ENCODE assay signal across 9 mouse cellular contexts in genomic region chr7:44867802-44868201, GRCm38 (mm10). TPM values are rescaled to one million over a fixed set of nuclear protein-coding genes. Genes with fewer than 3 reads are reported as not detected.
DNase-seq lines count a peak whose midpoint lies in the region; ATAC-seq and TF ChIP-seq lines count a peak whose summit lies in the region.
"Had no signal": no experiment of that assay in that cellular context is flagged by ENCODE, and none has a peak within 500 bp of the region (broad histone marks: within the 10 kb centered on the region; RNA-seq: fewer than 3 reads in every experiment).

No protein-coding gene starts in this region.

- H3K27ac ChIP-seq in lung, postnatal 0 days (ENCODE audit: low read length), result peak overlapping the region; percentile 100
- H3K27ac ChIP-seq in limb, embryonic 13.5 days, result no peak overlapping the region; the same call in 1 of the 2 replicates
- peak overlapping the region; percentile 100; the same call in 1 of the 2 replicates for H3K27ac ChIP-seq in stomach, embryonic 15.5 days

- no peaks in the 10 kb centered on the region for H3K9me3 ChIP-seq in lung, postnatal 0 days (ENCODE audit: low read length)
- H3K9me3 ChIP-seq in limb, embryonic 13.5 days, result no peaks in the 10 kb centered on the region
- H3K9me3 ChIP-seq in stomach, embryonic 15.5 days, result no peaks in the 10 kb centered on the region

- no peak for ATAC-seq in cerebellum, adult (ENCODE audit: insufficient number of reproducible peaks, low FRiP score, low TSS enrichment)
- no peak for ATAC-seq in lung, postnatal 0 days
- ATAC-seq in limb, embryonic 13.5 days (ENCODE audit: low FRiP score, low read depth), result no peak
- no peak for ATAC-seq in stomach, embryonic 15.5 days (ENCODE audit: insufficient read depth, low FRiP score, low read depth)
- ATAC-seq: inflammation-experienced regulatory T-cells, adult 6 months had no signal

- WGBS in lung, postnatal 0 days, result 38% methylated on average over 9 of the region's 9 CpGs
- WGBS in limb, embryonic 13.5 days, result 57% methylated on average over 9 of the region's 9 CpGs
- WGBS in stomach, embryonic 15.5 days, result 33% methylated on average over 9 of the region's 9 CpGs

- H3K9ac ChIP-seq in lung, postnatal 0 days (replicated peaks; ENCODE audit: low read depth), result peak overlapping the region; percentile 98
- H3K9ac ChIP-seq in limb, embryonic 13.5 days, result peak overlapping the region; percentile 99
- peak overlapping the region; percentile 20; the same call in 1 of the 2 replicates for H3K9ac ChIP-seq in stomach, embryonic 15.5 days

- DNase-seq in cerebellum, adult 9-10 months, result peak; percentile 57
- peak; percentile 16 for DNase-seq in lung, postnatal 0 days (ENCODE audit: low spot score)
- no peak for DNase-seq in lung, adult 18-20 months
- DNase-seq in embryo, embryonic 10.5 days (ENCODE audit: low spot score), result no peak
- no peak for DNase-seq in thymus, postnatal 4 days

- no peak for TF ChIP-seq CTCF in lung, postnatal 0 days (IDR thresholded peaks at IDR 0.05)

- TF ChIP-seq EP300 in lung, postnatal 0 days (IDR thresholded peaks at IDR 0.05), result no peak

- peak overlapping the region; percentile 99 for H3K4me3 ChIP-seq in lung, postnatal 0 days (ENCODE audit: low read depth, low read length)
- peak overlapping the region; percentile 87 for H3K4me3 ChIP-seq in limb, embryonic 13.5 days
- peak overlapping the region; percentile 97 for H3K4me3 ChIP-seq in stomach, embryonic 15.5 days (replicated peaks)

- no peaks in the 10 kb centered on the region for H3K27me3 ChIP-seq in lung, postnatal 0 days (replicated peaks; ENCODE audit: insufficient read depth, low read length)
- H3K27me3 ChIP-seq in limb, embryonic 13.5 days, result no peaks in the 10 kb centered on the region
- no peaks in the 10 kb centered on the region for H3K27me3 ChIP-seq in stomach, embryonic 15.5 days (replicated peaks)

- peaks cover 33% of the 10 kb centered on the region for H3K4me1 ChIP-seq in lung, postnatal 0 days (ENCODE audit: insufficient read depth, low read depth, low read length)
- peaks cover 50% of the 10 kb centered on the region for H3K4me1 ChIP-seq in limb, embryonic 13.5 days
- peaks cover 47% of the 10 kb centered on the region for H3K4me1 ChIP-seq in stomach, embryonic 15.5 days

- peak overlapping the region; percentile 69 for H3K4me2 ChIP-seq in lung, postnatal 0 days (replicated peaks; ENCODE audit: low read depth, low read length)
- peak overlapping the region; percentile 99 for H3K4me2 ChIP-seq in limb, embryonic 13.5 days (replicated peaks)
- H3K4me2 ChIP-seq in stomach, embryonic 15.5 days, result peak overlapping the region; percentile 81

- H3K36me3 ChIP-seq in lung, postnatal 0 days (ENCODE audit: insufficient read depth, low read length), result peaks cover 17% of the 10 kb centered on the region
- peaks cover 51% of the 10 kb centered on the region for H3K36me3 ChIP-seq in limb, embryonic 13.5 days
- H3K36me3 ChIP-seq in stomach, embryonic 15.5 days, result peaks cover 23% of the 10 kb centered on the region

RNA-seq across cellular contexts. Expression of gene Ptov1, which starts 1.8 kb away (rescaled TPM):
- 276 and 288 TPM in 2 replicates for polyA plus RNA-seq in lung, postnatal 0 days (2015; fragmentation: Nextera tagmentation; extraction: Ambion mirVana)
- polyA plus RNA-seq in limb, embryonic 13.5 days (2015; fragmentation: Nextera tagmentation; extraction: Ambion mirVana), result 502 and 514 TPM in 2 replicates
- 291 and 320 TPM in 2 replicates for polyA plus RNA-seq in stomach, embryonic 15.5 days (2015; fragmentation: Nextera tagmentation; extraction: Ambion mirVana)

RNA-seq across cellular contexts. Expression of gene Pnkp, which starts 10.9 kb away (rescaled TPM):
- polyA plus RNA-seq in lung, postnatal 0 days (2015; fragmentation: Nextera tagmentation; extraction: Ambion mirVana), result 39.7 and 41.3 TPM in 2 replicates
- 33.1 and 33.9 TPM in 2 replicates for polyA plus RNA-seq in limb, embryonic 13.5 days (2015; fragmentation: Nextera tagmentation; extraction: Ambion mirVana)
- 25.5 and 32.7 TPM in 2 replicates for polyA plus RNA-seq in stomach, embryonic 15.5 days (2015; fragmentation: Nextera tagmentation; extraction: Ambion mirVana)

RNA-seq across cellular contexts. Expression of gene Tbc1d17, which starts 18.9 kb away (rescaled TPM):
- 73.2 and 84.0 TPM in 2 replicates for polyA plus RNA-seq in lung, postnatal 0 days (2015; fragmentation: Nextera tagmentation; extraction: Ambion mirVana)
- polyA plus RNA-seq in limb, embryonic 13.5 days (2015; fragmentation: Nextera tagmentation; extraction: Ambion mirVana), result 86.0 and 90.5 TPM in 2 replicates
- polyA plus RNA-seq in stomach, embryonic 15.5 days (2015; fragmentation: Nextera tagmentation; extraction: Ambion mirVana), result 64.5 and 72.0 TPM in 2 replicates

RNA-seq across cellular contexts. Expression of gene Akt1s1, which starts 19.0 kb away (rescaled TPM):
- polyA plus RNA-seq in lung, postnatal 0 days (2015; fragmentation: Nextera tagmentation; extraction: Ambion mirVana), result 84.0 and 89.4 TPM in 2 replicates
- 112 and 122 TPM in 2 replicates for polyA plus RNA-seq in limb, embryonic 13.5 days (2015; fragmentation: Nextera tagmentation; extraction: Ambion mirVana)
- 110 and 112 TPM in 2 replicates for polyA plus RNA-seq in stomach, embryonic 15.5 days (2015; fragmentation: Nextera tagmentation; extraction: Ambion mirVana)

RNA-seq across cellular contexts. Expression of gene Med25, which starts 24.7 kb away (rescaled TPM):
- 54.2 and 62.5 TPM in 2 replicates for polyA plus RNA-seq in lung, postnatal 0 days (2015; fragmentation: Nextera tagmentation; extraction: Ambion mirVana)
- 118 and 119 TPM in 2 replicates for polyA plus RNA-seq in limb, embryonic 13.5 days (2015; fragmentation: Nextera tagmentation; extraction: Ambion mirVana)
- polyA plus RNA-seq in stomach, embryonic 15.5 days (2015; fragmentation: Nextera tagmentation; extraction: Ambion mirVana), result 88.7 and 91.0 TPM in 2 replicates

Comparison
In these comparisons a context has a peak if more than half of its experiments do, and no peak if none do; other contexts are left out.
1. DNase-seq: peak in cerebellum, adult 9-10 months (single experiment) and lung, postnatal 0 days (single experiment); none in lung, adult 18-20 months (0 of 2), embryo, embryonic 10.5 days (single experiment) and thymus, postnatal 4 days (single experiment).
2. H3K9ac ChIP-seq: peak in every context shown above with its lines; median percentile 99 in limb, embryonic 13.5 days; 98 in lung, postnatal 0 days; 20 in stomach, embryonic 15.5 days.
3. Peak in every context shown above with its lines, with median percentiles within 50 percentile points of each other: H3K4me2 ChIP-seq and H3K4me3 ChIP-seq.